Mouse (Mus musculus): Measurements from ENCODE around the gene Aloxe3.

GRCm38 (mm10) chr11:69105796-69106195 is 19.9 kb upstream of the Aloxe3 start:
- TF ChIP-seq CTCF (IDR thresholded peaks at IDR 0.05; ENCODE audit: control insufficient read depth, insufficient read depth, insufficient read length) (no peak), MAX (IDR thresholded peaks at IDR 0.05) (no peak)

Data from C2C12 (cell line).